Comparison of ENCODE assay signal across 2 mouse cellular contexts in the genomic region with DNA sequence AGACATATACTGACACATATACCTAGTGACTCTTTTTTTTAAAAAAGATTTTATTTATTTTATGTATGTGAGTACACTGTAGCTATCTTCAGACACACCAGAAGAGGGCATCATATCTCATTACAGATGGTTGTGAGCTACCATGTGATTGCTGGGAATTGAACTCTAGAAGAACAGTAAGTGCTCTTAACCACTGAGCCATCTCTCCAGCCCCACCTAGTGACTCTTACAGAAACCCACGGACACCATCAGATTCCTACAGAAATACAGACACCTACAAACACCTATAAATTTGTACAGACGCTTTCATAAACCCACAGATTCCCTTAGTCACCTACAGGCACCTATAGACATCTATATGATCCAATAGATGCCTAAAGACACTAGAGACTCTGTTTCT. TPM values are rescaled to one million over a fixed set of nuclear protein-coding genes. Genes with fewer than 3 reads are reported as not detected.
"Had no signal": no experiment of that assay in that cellular context is flagged by ENCODE, and none has a peak within 500 bp of the region (broad histone marks: within the 10 kb centered on the region; RNA-seq: fewer than 3 reads in every experiment).

No protein-coding gene starts in this region.

RNA-seq across cellular contexts. Expression of a gene that starts 37.0 kb away (rescaled TPM):
- total RNA-seq: megakaryocyte, adult 5-6 weeks had no signal
- polyA plus RNA-seq: liver, embryonic 15.5 days had no signal
